Mouse (Mus musculus) lung, adult 2 months (tissue): Measurements from ENCODE around the gene 6430531B16Rik.

ENCODE experiments used
- CTCF ChIP-seq: fragments of 200-500 bp; IDR thresholded peaks from 2 replicates; pipeline ENCODE4 v1.5.1; 2011; ENCODE audit warnings: mild to moderate bottlenecking, low read length, control low read depth; ENCODE audit not compliant: insufficient read depth
- POLR2A ChIP-seq: fragments of 200-500 bp; IDR thresholded peaks from 2 replicates; pipeline ENCODE4 v1.6.1; 2011; ENCODE audit warnings: low read depth, mild to moderate bottlenecking, control low read depth, low read length, borderline replicate concordance; ENCODE audit errors: extremely low read depth

GRCm38 (mm10) chr7:140006861-140007611 is 28.5 kb upstream of the 6430531B16Rik start:
- TF ChIP-seq CTCF (no peak), POLR2A (no peak)
